Mouse (Mus musculus) heart, embryonic 13.5 days (tissue): ENCODE results near the gene Kif21b. TPM values are rescaled to one million over a fixed set of nuclear protein-coding genes. Genes with fewer than 3 reads are reported as not detected.

Experiments
- ATAC-seq: fragments of 200-750 bp; cut with Nextera tagmentation; 2 replicates; pipeline ENCODE4 v1.8.0; 2017; ENCODE audit warnings: moderate TSS enrichment; ENCODE audit not compliant: insufficient number of reproducible peaks, low FRiP score, low TSS enrichment; ENCODE audit errors: extremely low read depth
- H3K27ac ChIP-seq: fragments of 300-500 bp; sonication (generic); replicated peaks from 2 replicates; pipeline ENCODE4 v1.5.1; 2015; ENCODE audit warnings: moderate library complexity, mild to moderate bottlenecking, inconsistent platforms
- H3K27me3 ChIP-seq: fragments of 300-500 bp; sonication (generic); replicated peaks from 2 replicates; pipeline ENCODE4 v1.6.1; 2015; ENCODE audit warnings: mild to moderate bottlenecking, inconsistent platforms
- H3K36me3 ChIP-seq: fragments of 300-500 bp; sonication (generic); 2 replicates; pipeline ENCODE4 v1.6.1; 2015; ENCODE audit warnings: mild to moderate bottlenecking, inconsistent platforms
- H3K4me1 ChIP-seq: fragments of 300-500 bp; sonication (generic); 2 replicates; pipeline ENCODE4 v1.6.1; 2015; ENCODE audit warnings: inconsistent platforms
- H3K4me2 ChIP-seq: fragments of 300-500 bp; sonication (generic); 2 replicates; pipeline ENCODE4 v1.6.1; 2015; ENCODE audit warnings: inconsistent platforms, mild to moderate bottlenecking, moderate library complexity
- H3K4me3 ChIP-seq: fragments of 300-500 bp; sonication (generic); 2 replicates; pipeline ENCODE4 v1.5.1; 2015; ENCODE audit warnings: moderate library complexity, mild to moderate bottlenecking, inconsistent platforms
- H3K9ac ChIP-seq: fragments of 300-500 bp; sonication (generic); 2 replicates; pipeline ENCODE4 v1.6.1; 2015; ENCODE audit warnings: inconsistent platforms, mild to moderate bottlenecking, moderate library complexity
- H3K9me3 ChIP-seq: fragments of 300-500 bp; sonication (generic); 2 replicates; pipeline ENCODE4 v1.6.1; 2016; ENCODE audit warnings: inconsistent platforms
- WGBS: fragments of 180-500 bp; shearing (Covaris S2); methylation state at CpG from one replicate; pipeline ENCODE4 v1.1.7; 2015; ENCODE audit warnings: mixed read lengths; 5-methylcytosine and 5-hydroxymethylcytosine counted together
- polyA plus RNA-seq: library from polyadenylated mRNA; unstranded; fragments of >200 nt; fragmentation: Nextera tagmentation; extraction: Ambion mirVana; gene quantifications from 2 replicates; pipeline ENCODE4 v1.2.1, GENCODE M21; 2015

Gene Kif21b
- polyA plus RNA-seq, 1 experiment from 2014 or later = 1.7 TPM

DNA sequence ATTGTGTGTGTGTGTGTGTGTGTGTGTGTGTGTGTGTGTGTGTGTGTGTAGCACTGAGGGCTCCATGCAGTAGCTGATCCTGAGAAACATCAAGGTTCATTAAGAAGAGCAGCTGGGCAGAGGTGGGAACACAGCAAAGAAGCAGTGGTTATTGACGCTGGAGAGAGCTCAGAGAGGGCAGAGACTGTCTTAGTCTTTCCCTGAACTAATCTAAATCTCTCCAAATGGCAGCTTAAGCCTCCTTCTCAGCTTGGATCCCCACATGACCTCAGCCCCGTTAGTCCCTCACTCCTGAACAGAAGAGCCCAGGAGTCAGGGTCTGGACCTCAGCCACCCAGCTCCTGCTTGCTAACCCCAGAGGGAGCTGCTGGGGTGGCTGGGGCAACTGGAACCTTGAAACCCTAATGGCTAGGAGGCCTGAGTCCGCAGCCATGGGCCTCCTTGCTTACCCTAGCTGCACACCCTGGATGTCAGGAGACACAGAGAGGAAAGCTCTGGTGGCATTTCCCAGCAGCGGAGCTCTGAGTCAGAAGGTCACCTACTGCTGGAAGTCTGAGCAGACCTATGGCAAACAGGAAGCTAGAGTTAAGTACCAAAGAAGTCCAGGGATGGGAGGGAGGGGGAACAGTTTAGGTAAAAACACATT lies 2.1 kb upstream of the Kif21b start:
- Histone ChIP-seq H3K9me3 (no peaks in the 10 kb centered on the region), H3K36me3 (no peaks in the 10 kb centered on the region), H3K9ac (peak overlapping the region; percentile 52), H3K4me1 (peaks cover 83% of the 10 kb centered on the region), H3K4me2 (no peak overlapping the region), H3K4me3 (no peak overlapping the region), H3K27me3 (0 out of 2 replicates have a peak, but pooled peaks cover 12% of the 10 kb centered on the region), H3K27ac (0 out of 2 replicates have a peak overlapping the region, but pooled peaks have one; percentile 8)
- WGBS = 41% methylated on average over 4 of the region's 4 CpGs
- ATAC-seq = no peak

DNA sequence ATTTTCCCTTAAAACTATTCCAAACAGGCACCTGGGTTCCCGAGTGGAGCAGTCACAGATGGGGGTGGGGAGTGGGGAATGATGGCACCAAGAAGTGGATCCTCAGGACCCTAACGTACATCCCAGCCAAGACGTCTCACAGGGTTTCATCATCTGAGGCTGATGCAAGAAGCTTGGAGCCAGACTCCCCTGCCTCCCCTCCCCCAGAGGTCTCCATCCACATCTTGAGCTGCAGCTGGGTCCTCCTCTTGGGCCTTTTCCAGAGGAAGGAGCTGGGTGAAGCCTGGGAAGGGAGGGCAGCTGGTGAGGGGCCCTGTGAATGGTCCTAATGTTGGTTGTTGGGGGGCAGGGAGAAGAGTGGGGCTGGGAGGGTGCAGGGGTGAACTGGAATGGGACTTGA lies 1.1 kb upstream of the Kif21b start:
- no peak for ATAC-seq
- H3K9me3 ChIP-seq = no peaks in the 10 kb centered on the region
- WGBS = 68% methylated on average over 3 of the region's 3 CpGs
- peaks cover 86% of the 10 kb centered on the region for H3K4me1 ChIP-seq
- H3K27me3 ChIP-seq = 0 out of 2 replicates have a peak, but pooled peaks cover 12% of the 10 kb centered on the region
- no peak overlapping the region for H3K4me3 ChIP-seq
- no peaks in the 10 kb centered on the region for H3K36me3 ChIP-seq
- peak overlapping the region; percentile 100 for H3K4me2 ChIP-seq
- no peak overlapping the region for H3K27ac ChIP-seq
- 0 out of 2 replicates have a peak overlapping the region, but pooled peaks have one; percentile 50 for H3K9ac ChIP-seq

DNA sequence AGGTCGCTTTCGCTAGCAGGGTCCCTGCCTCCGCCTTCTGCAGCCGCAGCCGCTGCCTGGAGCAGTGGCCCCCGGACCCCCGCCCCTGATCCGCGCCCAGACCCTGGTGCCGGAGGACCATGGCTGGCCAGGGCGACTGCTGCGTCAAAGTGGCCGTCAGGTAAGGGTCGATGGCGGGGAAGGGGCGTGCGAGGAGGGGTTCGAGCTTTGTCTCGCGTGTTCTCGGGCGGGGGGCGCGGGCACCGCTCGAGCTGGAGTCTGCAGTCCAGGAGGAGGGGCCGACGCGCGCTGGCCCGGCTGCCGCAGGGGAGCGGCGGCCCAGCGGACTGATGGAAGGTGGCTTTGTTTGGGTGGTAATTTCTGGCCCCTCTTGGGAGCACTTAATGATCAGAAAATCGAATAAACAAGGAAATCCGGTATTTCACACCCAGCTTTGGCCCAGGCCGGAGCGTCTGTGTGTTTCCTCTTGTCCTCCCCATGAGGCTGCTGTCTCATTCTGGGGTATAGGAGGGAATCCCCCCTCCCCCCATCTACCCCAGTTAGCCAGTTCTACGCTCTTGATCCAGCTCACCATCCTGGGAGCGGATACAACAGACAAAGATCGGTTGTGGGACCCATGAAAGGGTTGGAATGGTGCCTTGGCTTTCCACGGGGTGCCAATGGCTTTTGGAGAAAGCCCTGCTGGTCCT lies 558 bp downstream of the Kif21b start:
- 0 out of 2 replicates have a peak, but pooled peaks have one; percentile 5 for ATAC-seq
- no peaks in the 10 kb centered on the region for H3K36me3 ChIP-seq
- H3K4me2 ChIP-seq = peak overlapping the region; percentile 100
- H3K4me3 ChIP-seq = peak overlapping the region; percentile 82
- H3K27ac ChIP-seq = peak overlapping the region; percentile 41; the same call in 1 of the 2 replicates
- peaks cover 94% of the 10 kb centered on the region for H3K4me1 ChIP-seq
- WGBS = 2% methylated on average over 43 of the region's 43 CpGs
- 0 out of 2 replicates have a peak, but pooled peaks cover 12% of the 10 kb centered on the region for H3K27me3 ChIP-seq
- peak overlapping the region; percentile 89 for H3K9ac ChIP-seq
- H3K9me3 ChIP-seq = no peaks in the 10 kb centered on the region

DNA sequence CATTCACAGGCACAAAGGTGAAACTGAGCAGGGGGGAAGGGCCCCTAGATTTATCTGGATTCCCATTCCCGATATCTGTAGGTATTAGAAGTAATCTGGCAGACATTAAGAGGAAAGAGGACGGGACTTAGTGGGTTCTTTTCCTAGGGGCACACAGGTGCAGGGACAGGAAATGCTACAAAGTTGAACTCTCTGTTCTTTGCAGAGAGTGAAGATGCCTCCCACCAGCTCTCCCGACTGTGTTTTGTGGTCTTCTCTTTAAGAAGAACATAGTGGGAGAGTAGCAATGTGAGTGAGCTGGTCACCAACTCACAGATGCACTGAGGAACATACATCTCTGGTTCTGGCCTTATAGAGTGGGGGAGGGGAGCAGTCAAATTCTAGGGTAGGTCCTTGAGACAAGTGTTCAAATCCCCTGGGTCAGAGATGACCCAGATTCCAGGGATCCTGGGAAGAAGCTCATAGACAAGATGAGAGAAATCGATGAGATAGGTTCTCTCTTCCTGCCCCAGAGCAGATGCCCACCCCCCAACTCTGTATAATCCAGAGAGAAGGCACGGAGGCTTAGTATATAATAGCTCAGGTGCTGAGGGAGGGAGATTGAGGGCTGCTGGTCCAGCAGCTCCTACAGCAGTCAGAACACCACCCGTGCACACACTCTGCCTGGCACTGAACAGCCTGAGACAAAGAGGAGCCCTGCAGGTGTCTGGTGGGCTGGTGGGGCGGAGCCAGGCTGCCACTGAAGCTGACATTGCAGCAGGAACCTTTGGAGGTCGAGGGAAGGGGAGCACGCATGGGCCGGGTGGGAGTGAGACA lies 1.4 kb downstream of the Kif21b start:
- Histone ChIP-seq H3K36me3 (no peaks in the 10 kb centered on the region), H3K27ac (no peak overlapping the region), H3K9ac (peak overlapping the region; percentile 89), H3K4me1 (peaks cover 94% of the 10 kb centered on the region), H3K9me3 (no peaks in the 10 kb centered on the region), H3K27me3 (0 out of 2 replicates have a peak, but pooled peaks cover 12% of the 10 kb centered on the region), H3K4me2 (peak overlapping the region; percentile 100), H3K4me3 (peak overlapping the region; percentile 82)
- WGBS = 45% methylated on average over 10 of the region's 10 CpGs
- no peak for ATAC-seq

DNA sequence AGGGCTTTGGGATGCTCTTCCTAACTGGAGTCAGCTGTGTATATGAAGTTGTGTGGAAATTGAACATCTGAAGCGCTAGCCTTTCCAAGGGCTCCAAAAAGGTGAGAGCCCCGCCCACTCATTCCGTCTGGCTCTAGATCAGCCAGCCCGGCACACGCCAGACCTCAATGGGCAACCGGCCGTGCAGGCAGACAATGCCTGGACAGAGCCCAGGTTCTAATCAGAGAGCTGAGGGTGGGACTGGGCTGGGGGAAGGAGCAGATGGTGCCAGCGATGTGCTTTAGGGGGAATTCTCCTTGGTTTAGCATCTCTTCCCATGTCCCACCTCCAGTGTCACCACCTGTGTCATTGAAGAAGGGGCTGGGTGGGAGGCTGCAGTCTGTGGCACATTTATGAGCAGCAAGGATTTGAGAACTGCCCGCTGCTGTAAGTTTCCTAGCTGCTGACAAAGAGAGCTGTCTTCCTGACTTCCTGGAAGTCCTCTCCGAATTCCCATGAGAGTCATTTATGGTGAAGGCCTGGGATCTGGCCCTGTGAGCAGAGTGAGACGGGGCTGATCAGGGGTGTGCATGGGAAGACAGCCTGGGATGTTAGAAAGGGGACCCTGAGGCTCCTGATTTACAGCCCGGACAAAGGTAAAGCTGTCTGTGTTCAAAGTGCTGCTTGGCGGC lies 2.5 kb downstream of the Kif21b start:
- Histone ChIP-seq H3K9ac (peak overlapping the region; percentile 89), H3K36me3 (no peaks in the 10 kb centered on the region), H3K4me3 (0 out of 2 replicates have a peak overlapping the region, but pooled peaks have one; percentile 82), H3K9me3 (no peaks in the 10 kb centered on the region), H3K27me3 (0 out of 2 replicates have a peak, but pooled peaks cover 12% of the 10 kb centered on the region), H3K27ac (peak overlapping the region; percentile 24; the same call in 1 of the 2 replicates), H3K4me2 (peak overlapping the region; percentile 100), H3K4me1 (peaks cover 95% of the 10 kb centered on the region)
- no peak for ATAC-seq
- WGBS = 41% methylated on average over 13 of the region's 13 CpGs

DNA sequence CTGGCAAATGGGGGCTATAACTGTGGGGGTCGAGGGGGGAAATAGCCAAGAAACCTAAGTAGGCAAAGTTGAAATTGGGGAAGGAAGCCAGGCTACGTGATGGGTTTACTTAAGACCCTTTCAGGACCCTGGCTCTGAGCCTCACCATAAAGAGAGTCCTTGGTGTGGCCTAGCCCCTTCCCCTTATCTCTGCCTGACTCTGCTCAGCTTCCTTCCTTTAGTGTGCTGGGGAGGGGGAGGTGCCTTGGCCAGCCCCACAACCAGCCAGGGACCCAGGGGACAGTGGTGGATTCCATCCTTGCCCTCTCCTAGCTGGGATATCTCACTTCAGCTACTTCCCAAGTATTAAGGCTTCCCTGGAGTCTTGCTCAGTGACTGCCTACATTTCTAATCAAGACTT lies 3.4 kb downstream of the Kif21b start:
- no peak for ATAC-seq
- 42% methylated on average over 2 of the region's 2 CpGs for WGBS
- 0 out of 2 replicates have a peak, but pooled peaks cover 12% of the 10 kb centered on the region for H3K27me3 ChIP-seq
- H3K4me1 ChIP-seq = peaks cover 95% of the 10 kb centered on the region
- no peak overlapping the region for H3K27ac ChIP-seq
- H3K4me3 ChIP-seq = no peak overlapping the region
- H3K36me3 ChIP-seq = no peaks in the 10 kb centered on the region
- H3K9me3 ChIP-seq = no peaks in the 10 kb centered on the region
- H3K4me2 ChIP-seq = no peak overlapping the region
- H3K9ac ChIP-seq = peak overlapping the region; percentile 89; the same call in 1 of the 2 replicates

DNA sequence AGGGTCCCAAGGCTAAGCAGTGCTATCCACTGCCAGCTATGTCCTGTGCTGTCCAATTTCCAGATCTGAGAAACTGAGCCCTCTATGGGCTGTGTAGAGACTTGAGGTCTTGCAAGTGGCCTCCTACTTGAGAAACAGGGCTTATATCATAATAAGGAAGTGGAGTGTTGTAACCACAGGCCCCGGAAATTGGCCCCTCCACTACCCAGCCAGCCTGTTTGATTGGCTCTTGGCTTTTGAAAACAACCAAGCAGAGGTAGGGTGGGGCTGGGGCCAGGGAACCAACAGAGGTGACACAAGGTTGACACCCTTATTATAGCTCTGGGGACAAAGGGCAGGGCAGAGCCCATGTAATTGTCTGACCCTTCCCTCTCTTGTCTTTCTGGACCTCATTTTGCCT lies 3.9 kb downstream of the Kif21b start:
- no peak overlapping the region for H3K27ac ChIP-seq

DNA sequence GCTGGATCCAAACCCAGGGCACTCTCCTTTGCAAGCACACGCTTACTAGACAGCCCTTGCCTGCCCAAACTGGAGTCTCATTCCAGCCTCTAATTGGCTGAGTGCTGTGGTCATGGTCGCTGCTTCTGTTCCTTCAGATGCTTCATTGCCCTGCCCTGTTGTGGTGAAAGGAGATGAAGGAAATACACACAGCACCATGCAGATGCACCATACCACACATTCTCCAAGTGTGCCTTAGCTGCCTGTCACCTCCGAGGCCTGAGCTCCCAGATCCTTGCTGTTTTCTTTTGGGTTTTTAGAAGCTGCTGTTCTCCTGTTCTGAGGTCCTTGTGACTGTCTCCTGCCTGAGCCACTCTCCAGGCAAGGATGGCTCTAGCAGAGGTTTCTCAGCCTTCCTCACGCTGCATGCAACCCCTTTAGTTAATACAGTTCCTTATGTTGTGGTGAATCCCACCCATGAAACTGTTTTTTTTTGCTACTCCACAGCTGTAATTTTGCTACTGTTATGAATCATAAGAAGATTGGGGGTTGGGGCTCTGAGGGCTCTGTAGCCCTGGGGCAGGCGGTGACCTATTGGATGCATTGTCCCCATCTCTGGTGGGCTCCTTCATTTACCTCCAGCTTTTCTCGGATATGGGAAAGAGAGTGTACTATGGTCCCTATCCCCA lies 4.7 kb downstream of the Kif21b start:
- no peak for ATAC-seq
- peaks cover 93% of the 10 kb centered on the region for H3K4me1 ChIP-seq
- WGBS = 82% methylated on average over 6 of the region's 6 CpGs
- H3K9ac ChIP-seq = peak overlapping the region; percentile 26; the same call in 1 of the 2 replicates
- peak overlapping the region; percentile 82; the same call in 1 of the 2 replicates for H3K27ac ChIP-seq
- H3K4me3 ChIP-seq = no peak overlapping the region
- no peak overlapping the region for H3K4me2 ChIP-seq
- H3K27me3 ChIP-seq = 0 out of 2 replicates have a peak, but pooled peaks cover 12% of the 10 kb centered on the region
- no peaks in the 10 kb centered on the region for H3K36me3 ChIP-seq
- H3K9me3 ChIP-seq = no peaks in the 10 kb centered on the region

More for the DNA sequence above, 3.9 kb downstream of the Kif21b start:
- ATAC-seq = no peak
- Histone ChIP-seq H3K4me1 (peaks cover 95% of the 10 kb centered on the region), H3K4me3 (no peak overlapping the region), H3K9ac (no peak overlapping the region), H3K36me3 (no peaks in the 10 kb centered on the region), H3K4me2 (no peak overlapping the region), H3K9me3 (no peaks in the 10 kb centered on the region), H3K27me3 (0 out of 2 replicates have a peak, but pooled peaks cover 12% of the 10 kb centered on the region)
- WGBS = 39% methylated on average over 1 of the region's 1 CpGs

DNA sequence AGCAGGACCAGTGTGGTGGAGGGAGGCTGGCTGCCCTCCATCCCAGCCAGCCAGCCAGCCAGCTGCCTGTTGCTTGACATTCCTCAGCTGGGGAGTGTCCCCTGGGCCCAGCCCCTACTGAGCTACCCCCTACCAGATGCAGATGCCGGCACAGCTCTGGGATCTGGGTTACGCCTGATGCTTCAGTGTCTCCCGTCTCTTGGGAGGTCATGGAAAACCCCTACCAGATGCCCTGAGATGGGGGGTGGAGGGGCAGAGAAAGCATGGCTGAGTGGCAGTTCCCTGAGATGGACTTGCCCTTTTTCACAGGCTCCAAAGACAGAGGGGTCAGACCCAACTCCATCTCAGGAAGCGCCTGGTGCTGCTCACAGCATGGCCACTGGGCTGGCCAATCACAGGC lies 5.4 kb downstream of the Kif21b start:
- H3K27me3 ChIP-seq = 0 out of 2 replicates have a peak, but pooled peaks cover 12% of the 10 kb centered on the region
- ATAC-seq = no peak
- H3K4me2 ChIP-seq = no peak overlapping the region; the same call in 1 of the 2 replicates
- peak overlapping the region; percentile 59 for H3K9ac ChIP-seq
- no peak overlapping the region for H3K4me3 ChIP-seq
- H3K4me1 ChIP-seq = peaks cover 98% of the 10 kb centered on the region
- peak overlapping the region; percentile 82 for H3K27ac ChIP-seq
- 49% methylated on average over 4 of the region's 4 CpGs for WGBS
- no peaks in the 10 kb centered on the region for H3K36me3 ChIP-seq
- H3K9me3 ChIP-seq = no peaks in the 10 kb centered on the region

DNA sequence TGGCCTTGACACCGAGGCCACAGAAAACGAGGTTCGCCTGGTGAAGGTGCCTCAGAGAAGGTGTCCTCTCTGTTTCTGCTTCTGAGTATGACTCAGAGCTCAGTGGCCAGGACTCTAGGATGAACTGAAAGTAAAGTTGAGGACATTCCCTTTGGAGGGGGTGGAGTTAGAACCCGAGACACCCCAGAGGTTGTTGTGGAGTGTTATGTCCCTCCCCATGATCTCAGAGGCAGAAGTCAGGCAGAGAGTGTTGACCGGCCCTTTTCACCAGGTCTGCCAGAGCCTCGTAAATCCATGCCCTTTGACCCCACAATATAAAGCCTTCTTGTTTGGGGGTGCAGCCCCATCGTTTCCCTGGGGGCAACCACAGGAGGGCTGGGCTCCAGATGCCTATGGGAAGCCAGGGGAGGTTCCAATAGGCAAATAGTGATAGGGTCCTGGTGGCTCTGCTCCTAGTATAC lies 5.9 kb downstream of the Kif21b start:
- Histone ChIP-seq H3K9ac (peak overlapping the region; percentile 59), H3K36me3 (no peaks in the 10 kb centered on the region), H3K27ac (peak overlapping the region; percentile 82), H3K27me3 (0 out of 2 replicates have a peak, but pooled peaks cover 11% of the 10 kb centered on the region), H3K9me3 (no peaks in the 10 kb centered on the region), H3K4me3 (no peak overlapping the region), H3K4me1 (peaks cover 98% of the 10 kb centered on the region), H3K4me2 (peak overlapping the region; percentile 31)
- ATAC-seq = no peak
- WGBS = 31% methylated on average over 7 of the region's 7 CpGs
